Mouse (Mus musculus) spleen, postnatal 10 days (tissue): ENCODE data around the gene Gm42957.
A peak's percentile ranks its signal among the peaks of the same experiment; 100 is the strongest.
"Not testable (repeated sequence)": the region's sequence is repeated elsewhere in the genome, so short reads cannot be mapped to it uniquely, and the experiment has no call there.

ENCODE experiments used
- DNase-seq, 2 experiments: peaks; one replicate each; pipeline ENCODE4 v3.0.0; 2021 to 2022; ENCODE audit warnings: low spot score in 2 of 2

Gene Gm42957

DNA sequence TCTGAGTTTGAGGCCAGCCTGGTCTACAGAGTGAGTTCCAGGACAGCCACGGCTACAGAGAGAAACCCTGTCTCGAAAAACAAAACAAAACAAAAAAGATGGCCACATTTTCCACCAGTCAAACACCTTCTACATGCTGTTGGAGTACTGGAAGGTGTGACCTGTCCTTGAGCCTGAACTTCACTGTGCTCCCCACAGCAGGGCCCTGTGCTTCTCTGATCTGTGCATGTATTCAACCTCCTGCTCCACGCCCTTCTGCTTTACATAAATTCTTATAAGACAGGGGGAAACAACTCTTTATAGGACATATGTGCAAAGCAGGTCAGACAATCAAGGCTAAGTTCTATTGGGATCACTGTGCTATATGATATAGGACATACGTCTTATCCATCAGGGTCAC, 12.1 kb upstream of the Gm42957 start:
- no peak for DNase-seq

GRCm38 (mm10) chr3:96629729-96630600, 5.3 kb upstream of the Gm42957 start, which contains the start of gene Rbm8a:
Rbm8a (plus strand) TSS chr3:96629933.
- DNase-seq = peak; percentile 90 to 97

GRCm38 (mm10) chr3:96632058-96632457, 3.2 kb upstream of the Gm42957 start:
- DNase-seq = no peak

GRCm38 (mm10) chr3:96634015-96634414, 1.3 kb upstream of the Gm42957 start:
- DNase-seq = no peak

GRCm38 (mm10) chr3:96635906-96636305, 632 bp downstream of the Gm42957 start:
- no peak for DNase-seq

GRCm38 (mm10) chr3:96636448-96636847, 1.2 kb downstream of the Gm42957 start:
- DNase-seq = peak; percentile 13 to 24

DNA sequence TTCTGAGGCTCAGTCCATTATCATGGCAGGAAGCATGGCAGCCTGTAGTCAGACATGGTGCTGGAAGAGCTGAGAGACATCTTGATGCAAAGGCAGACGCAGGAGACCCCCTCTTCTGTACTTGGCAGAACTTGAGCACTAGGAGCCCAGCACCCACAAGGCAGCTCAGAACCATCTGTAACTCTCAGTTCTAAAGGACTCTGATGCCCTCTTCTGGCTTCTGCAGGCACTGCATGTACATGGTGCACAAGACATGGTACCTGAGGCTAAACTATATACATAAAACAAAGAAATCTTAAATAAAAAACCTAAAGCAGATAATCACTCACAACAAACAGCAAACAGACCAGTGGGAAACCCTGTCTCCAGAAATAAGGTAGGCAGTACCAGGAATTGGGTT, 3.9 kb downstream of the Gm42957 start:
- DNase-seq = peak; percentile 65 to 82

DNA sequence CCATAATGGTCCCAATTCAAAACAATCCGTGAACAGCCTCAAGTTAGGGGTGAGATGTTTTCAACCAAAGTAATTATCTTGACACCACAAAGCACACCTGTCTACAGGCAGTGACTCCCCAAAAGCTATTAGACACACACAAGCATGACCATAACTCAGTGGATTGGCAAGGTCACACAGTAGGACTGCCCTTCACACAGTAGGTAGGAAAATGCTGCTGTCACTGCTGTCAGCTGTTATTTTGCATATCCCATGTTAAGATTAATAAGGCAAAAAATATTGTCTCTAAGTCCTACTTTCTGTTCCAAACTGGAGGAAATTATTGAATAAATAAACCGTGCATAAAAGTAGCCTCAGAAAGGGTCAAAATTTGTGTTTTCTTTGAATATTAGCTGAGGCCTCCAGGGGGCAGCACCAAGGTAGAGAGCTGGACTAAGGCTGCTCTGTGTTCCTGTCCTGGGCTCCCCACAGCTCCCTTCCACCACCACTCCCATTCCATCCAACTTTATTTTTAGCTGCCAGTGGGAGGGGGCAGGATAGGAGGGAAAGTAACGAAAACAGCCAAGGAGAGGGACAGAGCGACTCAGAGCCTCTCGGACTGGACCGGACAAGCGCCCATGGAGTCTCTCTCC, 9.9 kb downstream of the Gm42957 start, which contains the start of gene Itga10:
TSS of gene Itga10 (plus strand) at position 567 of the 632 bp plus-strand sequence.
- peak in 1 of 2 experiments; percentile 65 for DNase-seq

DNA sequence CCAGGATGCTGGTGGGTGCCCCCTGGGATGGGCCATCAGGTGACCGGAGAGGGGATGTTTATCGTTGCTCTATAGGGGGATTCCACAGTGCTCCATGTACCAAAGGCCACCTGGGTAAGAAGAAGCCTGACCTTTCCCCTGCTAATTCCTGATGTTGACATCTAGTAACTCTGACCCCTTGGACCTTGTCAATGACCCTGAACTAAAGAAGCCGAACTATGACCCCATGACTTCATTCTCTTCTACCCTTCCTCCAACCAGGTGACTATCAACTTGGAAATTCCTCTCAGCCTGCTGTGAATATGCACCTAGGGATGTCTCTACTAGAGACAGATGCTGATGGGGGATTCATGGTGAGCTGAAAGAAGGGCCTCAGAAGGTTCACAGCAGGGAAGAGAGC, 12.1 kb downstream of the Gm42957 start:
- DNase-seq = no peak

GRCm38 (mm10) chr3:96660901-96661300, 25.6 kb downstream of the Gm42957 start:
- no peak for DNase-seq

- DNase-seq = no peak
Measured at GRCm38 (mm10) chr3:96662731-96663316, 27.6 kb downstream of the Gm42957 start.

- DNase-seq = peak; percentile 54 to 79
Measured at GRCm38 (mm10) chr3:96663432-96664239, 28.4 kb downstream of the Gm42957 start.

GRCm38 (mm10) chr3:96665732-96666363, 30.6 kb downstream of the Gm42957 start:
- DNase-seq = not testable (repeated sequence)

- DNase-seq = no peak
Measured at GRCm38 (mm10) chr3:96666916-96667315, 31.6 kb downstream of the Gm42957 start.

DNA sequence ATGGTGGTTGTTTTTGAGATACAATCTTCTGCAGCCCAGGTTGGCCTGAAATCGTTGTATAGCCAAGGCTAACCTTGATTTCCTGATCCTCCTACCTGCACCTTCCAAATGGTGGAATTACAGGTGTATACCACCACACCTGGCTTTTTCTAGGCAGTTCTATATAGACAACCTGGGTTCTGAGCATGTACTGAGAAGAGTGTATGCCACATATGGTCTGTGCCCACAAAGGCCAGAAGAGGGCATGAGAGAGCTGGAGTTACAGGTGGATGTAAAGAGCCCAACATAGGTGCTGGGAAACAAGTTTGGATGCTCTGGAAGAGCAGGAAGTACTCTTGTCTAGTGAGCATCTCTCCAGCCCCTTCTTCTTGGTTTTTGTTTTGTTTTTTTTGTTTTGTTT, 32.0 kb downstream of the Gm42957 start:
- peak in 1 of 2 experiments; percentile 37 for DNase-seq

DNA sequence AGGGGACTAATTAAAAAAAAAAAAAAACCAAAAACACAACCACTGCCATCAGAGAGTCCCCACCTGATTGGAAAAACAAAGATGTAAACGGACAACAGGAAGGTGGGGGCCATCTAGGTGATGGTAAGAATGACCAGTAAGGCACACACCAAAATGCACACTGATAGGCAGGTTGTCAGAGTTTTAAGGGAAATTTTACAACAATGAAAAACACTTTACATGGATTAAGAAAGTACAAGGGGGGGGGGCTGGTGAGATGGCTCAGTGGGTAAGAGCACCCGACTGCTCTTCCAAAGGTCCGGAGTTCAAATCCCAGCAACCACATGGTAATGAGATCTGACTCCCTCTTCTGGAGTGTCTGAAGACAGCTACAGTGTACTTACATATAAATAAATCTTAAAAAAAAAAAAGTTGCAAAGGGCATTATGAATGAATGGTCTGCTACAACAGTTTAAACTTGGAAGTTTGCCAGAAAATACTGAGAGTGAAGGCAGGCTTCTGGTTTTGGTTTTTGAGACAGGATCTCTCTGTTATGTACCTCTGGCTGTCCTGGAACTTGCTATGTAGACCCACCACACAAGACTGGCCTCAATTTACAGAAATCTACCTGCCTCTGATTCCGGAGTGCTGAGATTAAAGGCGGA, 33.3 kb downstream of the Gm42957 start:
- DNase-seq = no peak

GRCm38 (mm10) chr3:96669727-96670468, 34.6 kb downstream of the Gm42957 start, which contains the start of gene Ankrd35:
Ankrd35 (plus strand) TSS chr3:96670131.
- peak; percentile 36 to 79 for DNase-seq

DNA sequence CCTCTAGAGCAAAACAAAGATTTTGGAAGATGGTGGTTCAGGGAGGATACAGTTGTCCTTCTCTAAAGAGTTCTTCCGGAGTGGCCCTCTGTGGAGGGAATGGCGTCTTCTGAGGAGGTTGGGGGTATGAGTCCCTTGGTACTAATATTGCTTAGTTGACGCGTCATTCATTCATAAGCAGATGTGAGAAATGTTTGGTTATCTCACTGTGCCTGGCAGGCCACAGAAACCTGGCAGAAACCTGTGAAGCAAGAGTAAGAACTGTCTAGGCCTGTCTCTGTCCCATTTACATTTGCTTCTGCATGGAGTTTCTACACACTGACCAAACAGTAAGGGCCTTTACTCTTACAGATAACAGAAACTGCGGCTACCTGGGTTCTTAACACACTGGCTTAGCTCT, 36.2 kb downstream of the Gm42957 start:
- no peak for DNase-seq

- no peak for DNase-seq
Measured at GRCm38 (mm10) chr3:96673514-96673913, 38.2 kb downstream of the Gm42957 start.

GRCm38 (mm10) chr3:96674442-96674841, 39.2 kb downstream of the Gm42957 start:
- DNase-seq = no peak
